Mouse (Mus musculus): ENCODE data around the gene Sox5.

- TF ChIP-seq CTCF (IDR thresholded peaks at IDR 0.05; ENCODE audit: borderline replicate concordance, control insufficient read depth, extremely low read depth, insufficient read depth, low read length, poor library complexity) (no peak), POLR2A (IDR thresholded peaks at IDR 0.05; ENCODE audit: control insufficient read depth, extremely low read depth, insufficient read depth, low read length, poor library complexity) (no peak)
Observed at GRCm38 (mm10) chr6:144453147-144453546, 328.6 kb downstream of the Sox5 start.
